Mouse (Mus musculus): ENCODE results near the gene Gga3. TPM values are rescaled to one million over a fixed set of nuclear protein-coding genes. Genes with fewer than 3 reads are reported as not detected.

The Gga3 gene
- total RNA-seq, 2 experiments from 2014 or later = 17.0 to 27.9 TPM

DNA sequence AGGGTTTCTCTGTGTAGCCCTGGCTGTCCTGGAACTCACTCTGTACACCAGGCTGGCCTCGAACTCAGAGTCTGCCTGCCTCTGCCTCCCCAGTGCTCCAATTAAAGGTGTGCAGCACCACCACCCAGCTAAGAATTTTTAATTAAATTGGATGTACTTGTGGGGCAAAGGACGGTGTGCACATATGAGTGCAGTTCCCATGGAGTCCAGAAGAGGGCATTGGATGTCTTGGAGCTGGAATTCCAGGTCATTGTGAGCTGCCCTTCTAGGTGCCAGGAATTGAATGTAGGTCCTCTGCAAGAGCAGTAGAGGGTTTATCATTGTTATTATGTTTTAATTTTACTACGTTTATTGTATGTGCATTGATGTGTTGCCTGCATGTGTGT is 27.6 kb upstream of the Gga3 start:
- ATAC-seq (replicated peaks; ENCODE audit: poor library complexity) = 0 out of 2 replicates have a peak, but pooled peaks have one; percentile 20

DNA sequence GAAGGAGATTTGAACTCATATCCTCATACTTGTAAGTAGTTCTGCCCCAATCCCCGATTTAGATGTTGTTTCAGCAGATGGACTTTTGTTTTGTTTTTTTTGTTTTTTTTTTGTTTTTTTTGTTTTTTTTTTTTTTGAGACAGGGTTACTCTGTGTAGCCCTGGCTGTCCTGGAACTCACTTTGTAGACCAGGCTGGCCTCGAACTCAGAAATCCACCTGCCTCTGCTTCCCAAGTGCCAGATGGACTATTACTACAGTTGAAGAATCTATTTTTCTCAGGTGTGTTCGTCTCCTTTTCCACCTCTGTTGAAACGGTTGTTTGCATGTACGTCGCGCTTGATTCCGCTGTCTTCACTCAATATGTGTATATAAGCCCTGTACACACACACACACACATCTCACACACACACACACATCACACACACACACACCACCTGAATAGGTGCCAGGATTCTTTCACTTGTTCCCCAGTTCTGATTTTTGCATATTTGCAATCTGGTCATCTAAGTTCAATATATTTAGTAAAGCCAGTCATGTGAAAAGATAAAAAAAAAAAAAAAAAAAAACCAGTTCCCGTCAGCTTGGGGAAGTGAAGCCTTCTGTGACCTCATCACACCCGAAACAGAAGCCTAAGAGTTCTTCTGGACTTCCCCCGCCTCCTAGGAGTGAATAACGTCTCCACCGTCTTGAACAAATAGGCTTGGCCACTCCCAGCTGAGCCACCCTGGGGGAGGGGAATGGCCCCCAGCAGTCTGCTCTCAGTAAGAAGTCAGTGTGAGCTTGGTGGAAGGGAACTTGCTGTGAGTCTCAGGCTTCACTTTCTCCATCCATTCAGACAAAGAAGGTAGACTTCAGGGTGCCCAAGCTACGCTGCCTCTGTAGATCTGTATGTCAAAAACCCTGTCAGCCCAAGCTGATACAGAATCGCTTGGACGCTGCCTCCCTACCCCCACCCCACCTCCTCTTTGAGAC is 27.0 kb upstream of the Gga3 start:
- ATAC-seq (replicated peaks; ENCODE audit: poor library complexity) = peak; percentile 43

DNA sequence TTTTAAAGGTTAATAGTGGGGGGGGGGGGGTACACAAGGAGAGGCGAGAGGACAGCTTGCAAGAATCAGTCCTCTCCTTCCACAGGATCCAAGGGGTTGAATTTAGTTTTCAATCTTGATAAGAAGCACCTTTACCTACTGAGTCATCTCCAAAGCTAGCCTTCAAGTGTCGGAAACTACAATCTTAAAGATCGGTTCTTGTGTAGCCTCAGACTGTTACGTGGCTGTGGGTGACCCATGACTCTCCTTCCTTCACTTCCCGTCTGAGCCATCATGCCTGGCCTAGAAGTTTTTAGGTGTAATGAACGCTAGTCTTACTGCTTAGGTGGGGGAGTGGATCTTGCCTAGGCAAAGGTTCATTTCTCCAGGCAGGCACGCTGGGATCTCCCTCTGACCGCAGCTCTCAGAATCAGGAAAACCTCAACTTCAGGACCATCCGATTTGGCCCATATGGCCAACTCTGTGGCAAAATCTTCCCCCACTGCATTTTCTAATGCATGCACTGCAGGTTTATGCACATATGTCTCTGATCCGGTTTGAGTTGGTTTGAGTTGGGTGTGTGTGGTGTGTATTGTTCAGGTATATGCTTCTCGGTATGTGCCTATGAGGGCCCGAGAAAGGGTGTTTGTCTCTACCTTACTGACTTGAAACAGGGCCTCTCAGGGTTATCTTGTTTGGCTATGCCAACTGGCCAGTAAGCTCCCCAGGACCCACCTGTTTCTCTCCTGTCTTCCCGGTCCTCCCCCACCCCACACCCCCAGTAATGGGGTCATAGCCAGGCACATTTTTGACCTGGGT is 26.1 kb upstream of the Gga3 start:
- no peak for ATAC-seq (replicated peaks; ENCODE audit: poor library complexity)

DNA sequence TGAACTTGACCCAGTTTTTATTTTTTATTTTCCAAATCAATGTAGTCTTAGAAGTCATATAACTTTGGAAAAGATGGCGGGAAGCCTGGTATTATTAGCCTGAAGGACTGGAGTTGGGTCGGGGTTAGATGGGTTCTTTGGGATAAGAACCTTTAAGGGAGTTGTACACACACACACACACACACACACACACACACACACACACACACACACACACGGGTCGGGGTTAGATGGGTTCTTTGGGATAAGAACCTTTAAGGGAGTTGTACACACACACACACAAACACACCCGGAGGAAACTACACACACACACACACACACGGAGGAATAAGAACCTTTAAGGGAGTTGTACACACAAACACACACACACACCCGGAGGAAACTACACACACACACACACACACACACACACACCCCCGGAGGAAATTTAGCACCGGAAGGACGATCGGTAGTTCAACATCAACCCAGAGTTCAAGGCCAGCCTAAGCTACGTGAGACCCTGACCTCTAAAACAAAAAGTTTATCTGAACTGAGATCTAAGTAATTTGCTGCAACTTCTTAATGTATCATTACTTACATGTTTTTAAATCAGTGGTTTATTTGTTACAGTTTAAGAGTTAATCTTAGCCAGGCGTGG is 24.7 kb upstream of the Gga3 start:
- no peak for ATAC-seq (replicated peaks; ENCODE audit: poor library complexity)

DNA sequence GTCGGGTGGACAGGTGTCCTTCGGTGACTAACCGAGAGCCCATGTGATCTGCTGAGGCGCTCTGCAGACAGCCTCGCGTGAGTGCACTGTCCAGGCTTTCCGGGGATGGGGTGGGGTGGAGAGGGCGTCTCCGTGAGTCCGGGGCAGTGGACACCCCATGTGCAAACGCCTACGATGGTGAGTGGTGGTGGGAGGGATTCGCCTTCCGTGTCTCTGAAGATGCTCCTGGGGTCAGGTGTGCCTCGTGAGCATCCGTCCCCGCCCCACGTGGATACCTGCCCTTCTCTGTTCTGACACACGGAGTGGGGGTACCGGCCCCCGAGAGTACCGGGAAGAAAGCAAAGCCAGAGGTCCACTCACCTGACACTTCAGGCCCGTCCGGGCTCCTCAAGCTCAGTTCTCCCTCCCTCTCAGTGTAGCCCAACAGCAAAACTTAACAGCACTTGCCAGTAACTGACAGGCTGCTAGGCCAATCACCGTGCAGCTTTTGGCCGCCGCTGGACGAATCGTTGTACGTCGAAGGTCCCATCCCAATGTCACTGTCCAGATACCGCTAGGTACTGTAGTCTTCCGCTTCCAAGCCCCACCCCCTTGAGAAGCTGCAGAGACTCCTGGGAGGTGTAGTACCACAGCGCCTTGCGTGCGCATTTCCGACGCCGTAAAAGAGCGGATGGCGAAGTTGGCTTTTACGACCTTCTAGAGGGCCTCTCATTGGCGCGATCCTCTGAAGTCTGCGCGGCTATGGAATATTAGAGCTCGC is 24.0 kb upstream of the Gga3 start, which contains the start of gene Slc25a19:
Gene Slc25a19, minus strand, starts transcription at position 591 of the 760 bp plus-strand sequence.
- peak; percentile 91 for ATAC-seq (replicated peaks; ENCODE audit: poor library complexity)

DNA sequence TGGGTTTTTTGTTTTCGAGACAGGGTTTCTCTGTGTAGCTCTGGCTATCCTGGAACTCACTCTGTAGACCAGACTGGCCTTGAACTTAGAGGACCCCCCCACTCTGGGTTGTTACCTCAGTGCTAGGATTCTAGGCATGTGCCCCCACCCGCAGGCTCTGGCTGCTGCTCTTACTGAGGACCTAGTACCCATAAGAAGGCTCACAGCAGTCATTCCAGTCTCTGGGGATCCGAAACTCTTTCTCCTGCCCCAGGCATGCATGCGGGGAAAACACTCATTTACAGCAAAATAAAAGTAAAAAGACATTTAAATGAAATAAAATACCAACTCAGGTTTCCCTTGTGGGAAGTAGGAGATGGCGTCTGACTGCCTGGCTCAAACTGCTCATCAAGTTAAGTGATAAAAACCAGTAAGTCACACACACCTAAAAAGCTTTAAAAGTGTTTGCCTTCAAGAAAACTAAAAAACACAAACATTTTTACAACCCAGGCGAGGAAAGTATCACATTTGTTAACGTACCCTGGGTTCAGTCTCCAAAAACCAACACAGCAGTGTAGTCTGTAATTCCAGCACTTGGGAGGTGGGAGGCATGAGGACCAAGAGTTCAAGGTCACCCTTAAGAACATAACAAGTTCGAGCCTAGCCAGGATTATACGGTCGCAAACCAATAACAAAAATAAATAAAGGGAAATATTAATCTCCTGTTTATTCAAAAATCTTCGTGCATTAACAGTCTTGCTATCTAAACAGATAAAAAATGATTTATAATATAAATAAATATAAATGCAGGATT is 23.2 kb upstream of the Gga3 start:
- no peak for ATAC-seq (replicated peaks; ENCODE audit: poor library complexity)

DNA sequence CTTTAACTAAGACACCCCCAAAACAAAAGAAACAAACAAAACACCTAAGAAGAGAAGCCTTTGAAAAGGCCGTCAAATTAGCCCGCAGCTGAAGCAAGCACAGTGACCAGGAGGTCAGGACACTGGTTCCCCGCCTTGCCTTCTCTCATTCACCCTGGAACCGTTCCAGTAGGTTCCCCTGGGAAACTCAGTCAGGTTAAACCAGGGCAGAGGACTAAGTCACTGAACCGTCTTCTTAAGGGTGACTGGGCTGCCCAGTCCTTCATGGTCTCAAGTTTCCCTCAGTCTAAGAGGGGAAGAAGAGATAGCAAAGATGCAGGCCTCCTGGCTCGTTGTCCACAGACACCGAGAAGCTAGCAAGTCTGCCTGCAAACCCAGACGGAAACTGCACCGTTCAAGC is 22.0 kb upstream of the Gga3 start:
- ATAC-seq (replicated peaks; ENCODE audit: poor library complexity) = no peak

DNA sequence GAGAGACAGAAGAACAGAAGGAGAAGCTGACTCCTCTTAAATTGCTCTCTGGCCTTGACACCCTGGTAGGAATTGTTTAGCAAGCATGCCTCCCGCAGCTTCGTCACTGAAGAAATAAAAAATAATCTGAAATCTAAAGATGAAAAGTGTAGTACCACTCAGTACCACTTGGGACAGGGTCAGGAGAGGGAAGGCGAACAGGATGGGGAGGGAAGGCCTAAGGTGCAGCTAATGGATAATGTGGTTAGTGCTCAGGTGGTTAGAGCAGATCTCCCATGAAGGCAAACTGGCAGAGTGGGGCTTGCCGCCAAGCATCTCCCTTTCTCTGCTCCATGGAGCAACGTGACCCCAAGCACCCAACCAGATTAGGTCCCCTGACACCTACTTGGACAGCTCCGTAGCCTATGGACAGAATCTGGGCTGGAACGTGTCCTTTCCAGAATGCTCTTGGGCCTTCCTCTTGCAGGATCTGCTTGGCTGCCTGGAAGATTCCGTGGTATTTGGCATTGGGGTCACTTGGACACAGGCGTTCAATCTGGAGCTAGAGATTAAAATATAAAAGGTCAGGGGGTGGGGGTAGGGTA is 19.7 kb upstream of the Gga3 start:
- ATAC-seq (replicated peaks; ENCODE audit: poor library complexity) = peak; percentile 41

DNA sequence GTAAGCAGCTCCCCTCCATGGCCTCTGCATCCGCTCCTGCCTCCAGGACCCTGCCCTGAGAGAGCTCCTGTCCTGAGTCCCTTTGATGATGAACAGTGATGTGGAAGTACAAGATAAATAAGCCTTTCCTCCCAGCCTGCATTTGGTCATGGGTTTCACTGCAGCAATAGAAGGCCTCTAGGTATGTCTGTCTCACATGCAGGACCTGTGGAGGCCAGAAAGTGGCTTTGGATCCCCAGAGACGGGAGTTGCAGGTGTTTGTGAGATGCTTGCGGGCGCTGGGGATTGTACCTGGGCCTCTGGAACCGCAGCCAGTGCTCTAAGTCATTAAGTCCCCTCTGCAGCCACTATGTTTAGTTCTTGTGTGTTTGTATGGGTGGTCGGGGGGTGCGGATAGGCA is 16.1 kb upstream of the Gga3 start:
- ATAC-seq (replicated peaks; ENCODE audit: poor library complexity) = no peak

DNA sequence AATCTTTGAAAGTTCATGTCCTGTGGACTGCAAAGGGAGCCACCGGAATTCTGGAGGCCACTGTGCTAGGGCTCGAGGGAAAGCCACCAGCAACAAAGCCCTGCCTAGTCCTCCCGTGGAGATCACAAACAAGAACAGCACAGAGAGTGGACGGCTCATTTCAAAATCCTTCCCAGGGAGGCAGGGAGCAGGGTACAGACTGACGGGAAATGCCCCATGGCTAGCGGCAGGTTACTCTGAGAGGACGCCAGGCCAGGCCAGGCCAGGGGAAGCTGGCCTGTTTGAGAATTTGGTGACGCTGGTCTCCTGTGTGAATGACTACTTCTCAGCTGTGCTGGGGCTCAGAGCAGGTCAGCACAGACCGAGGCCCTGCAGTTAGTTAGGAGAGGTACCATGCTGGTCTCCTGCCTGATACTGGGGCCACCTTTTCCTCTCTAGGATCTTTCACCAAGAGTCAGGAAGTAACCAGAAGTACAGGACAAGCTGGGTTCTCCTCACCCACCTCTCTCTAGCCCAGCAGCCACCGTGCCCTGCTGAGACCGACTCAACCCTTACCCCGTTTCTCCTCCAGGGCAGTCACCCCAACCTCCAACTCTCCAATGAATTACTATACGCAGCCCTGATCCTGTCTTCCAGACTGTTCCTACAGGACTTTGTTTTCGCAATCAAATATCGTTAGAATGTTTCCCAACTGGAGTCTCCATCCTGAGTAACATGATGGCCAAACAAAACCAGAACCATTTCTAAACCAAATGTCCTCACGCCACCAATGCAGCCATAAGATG is 15.1 kb upstream of the Gga3 start:
- ATAC-seq (replicated peaks; ENCODE audit: poor library complexity) = no peak

DNA sequence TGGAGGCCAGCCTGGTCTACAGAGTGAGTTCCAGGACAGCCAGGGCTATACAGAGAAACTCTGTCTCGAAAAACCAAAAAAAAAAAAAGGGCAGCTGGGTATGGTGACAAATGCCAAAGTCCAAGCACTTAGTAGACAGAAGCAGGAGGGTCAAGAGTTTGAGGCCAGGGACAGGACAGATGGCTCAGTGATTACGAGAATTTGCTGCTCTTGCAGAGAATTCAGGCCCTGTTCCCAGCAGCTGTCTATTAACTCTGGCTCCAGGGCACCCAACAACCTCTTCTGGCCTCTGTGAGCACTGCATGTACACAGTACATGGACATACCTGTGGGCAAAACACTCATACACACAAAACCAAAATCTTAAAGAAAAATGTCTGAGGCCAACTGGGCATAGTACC is 14.2 kb upstream of the Gga3 start:
- no peak for ATAC-seq (replicated peaks; ENCODE audit: poor library complexity)

DNA sequence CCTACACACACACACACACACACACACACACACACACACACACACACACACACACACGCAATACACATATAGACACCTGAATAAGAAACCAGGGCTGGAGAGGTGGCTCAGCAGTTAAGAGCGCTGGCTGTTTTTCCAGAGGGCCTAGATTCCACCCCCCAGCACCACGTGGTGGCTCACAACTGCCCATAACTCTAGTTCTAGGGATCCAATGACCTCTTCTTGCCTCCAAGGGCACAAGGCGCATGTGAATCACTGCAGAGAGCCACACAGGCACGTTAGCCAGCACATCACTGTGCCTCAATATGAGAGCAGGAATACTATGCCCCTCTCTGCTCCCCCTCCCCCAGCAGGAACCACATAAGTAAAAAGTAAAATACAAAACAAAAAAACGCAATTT is 13.0 kb upstream of the Gga3 start:
- no peak for ATAC-seq (replicated peaks; ENCODE audit: poor library complexity)

DNA sequence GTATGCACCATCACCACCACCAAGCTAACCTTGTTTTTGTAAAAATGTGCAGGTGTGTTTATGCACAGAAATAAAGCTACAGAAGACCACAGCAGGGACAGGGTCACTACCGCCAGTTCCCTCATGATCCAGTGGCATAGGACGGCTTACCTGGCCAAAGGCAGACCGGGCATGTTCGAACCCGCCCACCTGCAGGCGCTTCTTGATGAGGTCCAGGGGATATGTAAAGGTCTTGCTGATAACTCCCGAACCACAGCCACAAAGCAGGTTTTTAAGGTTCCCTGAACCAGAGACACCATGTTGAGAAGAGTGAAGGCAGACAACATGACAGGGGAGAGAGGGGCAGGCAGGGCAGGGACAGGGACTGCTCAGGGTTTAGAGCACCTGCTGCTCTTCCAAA is 12.5 kb upstream of the Gga3 start:
- no peak for ATAC-seq (replicated peaks; ENCODE audit: poor library complexity)

DNA sequence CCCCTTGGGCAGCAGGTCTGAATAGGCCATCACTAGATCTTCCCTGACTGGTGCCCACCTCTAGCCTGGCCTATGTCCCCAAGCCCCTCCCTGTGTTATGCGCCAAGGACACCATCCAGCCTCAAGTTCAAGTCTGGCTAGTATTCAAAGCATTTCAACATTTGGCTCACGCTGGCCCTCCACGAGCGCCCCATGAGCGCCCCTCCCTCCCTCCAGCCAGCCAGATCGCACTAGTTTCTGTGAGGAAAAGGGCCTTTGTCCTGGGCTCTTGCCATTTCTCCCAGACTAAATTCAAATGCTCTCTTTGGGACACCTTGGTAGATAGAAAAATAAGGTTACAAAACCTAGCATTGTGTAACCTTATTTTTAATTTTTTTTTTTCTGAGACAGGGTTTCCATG is 12.0 kb upstream of the Gga3 start:
- ATAC-seq (replicated peaks; ENCODE audit: poor library complexity) = no peak

DNA sequence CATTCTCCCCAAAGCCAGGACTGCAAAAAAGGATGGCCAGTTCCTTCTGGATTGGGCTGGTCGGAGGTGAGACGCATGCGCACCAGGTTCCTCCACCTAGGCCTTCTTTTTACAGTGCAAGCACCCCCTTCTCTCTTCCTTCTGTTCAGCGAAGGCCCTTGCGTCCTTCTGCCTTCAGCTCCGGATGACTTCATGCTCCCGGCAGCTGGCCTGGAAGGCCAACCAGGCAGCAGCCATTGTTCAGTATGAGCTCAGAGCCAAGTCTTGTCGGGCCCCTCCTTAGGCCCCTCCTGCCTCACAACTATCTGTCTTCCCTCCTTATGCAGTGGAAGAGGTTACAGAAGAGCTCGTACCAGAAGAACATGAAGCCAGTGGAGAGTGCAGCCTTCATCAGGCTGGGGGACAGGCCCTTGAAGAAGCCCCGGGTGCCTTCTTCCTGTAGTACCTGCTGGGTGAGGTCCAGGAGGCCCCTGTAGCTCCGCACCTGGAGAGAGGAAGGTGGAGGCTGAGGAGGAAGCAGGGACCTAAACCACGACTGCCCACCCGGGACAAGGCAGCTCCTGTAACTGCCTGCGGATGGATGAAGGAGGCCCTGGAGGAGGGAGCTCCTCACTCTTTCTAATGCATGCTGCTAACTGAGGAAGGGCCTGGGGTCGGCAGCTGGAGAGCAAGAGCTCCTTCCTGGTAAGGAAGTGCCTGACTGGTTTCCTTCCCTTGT is 11.4 kb upstream of the Gga3 start:
- ATAC-seq (replicated peaks; ENCODE audit: poor library complexity) = no peak

DNA sequence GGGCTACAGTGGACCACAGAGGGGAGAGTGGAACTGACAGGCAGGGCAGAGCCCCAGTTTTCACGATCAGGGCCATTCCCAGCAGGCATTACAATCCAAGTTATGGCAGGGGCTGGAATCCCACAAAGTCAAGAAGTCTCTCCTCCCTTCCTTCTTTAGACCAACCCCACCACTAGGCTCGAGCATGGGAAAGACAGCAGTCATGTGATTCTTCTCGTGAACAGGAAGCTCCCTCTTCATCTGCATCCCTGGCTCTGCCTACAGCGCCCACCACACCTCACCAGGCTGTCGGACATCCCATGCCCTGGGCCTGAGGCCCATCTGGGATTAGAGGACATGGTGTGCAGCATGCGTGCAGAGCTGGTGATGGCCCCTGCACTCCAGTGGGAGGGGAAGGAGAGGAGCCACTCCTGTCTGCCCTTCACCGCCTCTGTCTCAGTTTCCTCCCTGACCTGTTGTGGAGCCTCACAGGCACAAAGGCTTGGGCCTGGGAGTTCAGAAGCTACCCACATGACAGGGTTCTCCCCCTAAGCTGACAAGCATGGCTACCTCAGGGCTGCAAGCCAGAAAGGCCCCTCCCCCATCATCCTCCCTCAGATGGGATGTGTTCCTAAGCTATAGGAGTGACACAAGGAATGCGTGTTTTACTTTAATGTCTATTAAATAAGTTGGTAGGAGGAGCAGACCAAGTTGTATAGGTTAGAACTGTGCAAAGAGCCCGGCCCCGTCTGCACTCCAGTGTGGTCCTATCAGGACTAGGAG is 10.7 kb upstream of the Gga3 start:
- no peak for ATAC-seq (replicated peaks; ENCODE audit: poor library complexity)
